Mouse (Mus musculus) heart, postnatal 0 days (tissue): Measurements from ENCODE around the gene Rnf10.

Source experiments
- CTCF ChIP-seq: IDR thresholded peaks from 2 replicates; pipeline ENCODE4 v1.5.1; 2016; ENCODE audit warnings: antibody characterized with exemption, control low read depth, low read depth
- EP300 ChIP-seq: IDR thresholded peaks from 2 replicates; pipeline ENCODE4 v1.6.1; 2016; ENCODE audit warnings: antibody characterized with exemption, low read depth

GRCm38 (mm10) chr5:115238729-115239195 lies 33.9 kb downstream of the Rnf10 start:
- TF ChIP-seq CTCF: no peak
- TF ChIP-seq EP300: no peak
